Mouse (Mus musculus): ENCODE results near the gene Mlc1.

- TF ChIP-seq CTCF (IDR thresholded peaks at IDR 0.05; ENCODE audit: low read depth, low read length) (no peak), GATA1 (IDR thresholded peaks at IDR 0.05; ENCODE audit: borderline replicate concordance, low read length) (no peak), TAL1 (conservative IDR thresholded peaks at IDR 0.05; ENCODE audit: low read depth, low read length) (no peak), GATA2 (IDR thresholded peaks at IDR 0.05; ENCODE audit: borderline replicate concordance, low read depth, low read length) (no peak), POLR2AphosphoS5 (IDR thresholded peaks at IDR 0.05; ENCODE audit: insufficient replicate concordance, low read depth, low read length) (no peak)
Observed at GRCm38 (mm10) chr15:89007781-89008180, 29.0 kb upstream of the Mlc1 start.

Measured in G1E (cell line).